Mouse (Mus musculus) cerebellum, adult 2 months (tissue): ENCODE measurements around the gene Ttc17.

Experiments
- CTCF ChIP-seq: fragments of 200-500 bp; IDR thresholded peaks from 2 replicates; pipeline ENCODE4 v1.5.1; 2011; ENCODE audit warnings: low read depth, mild to moderate bottlenecking, control low read depth, low read length, moderate library complexity, borderline replicate concordance; ENCODE audit not compliant: insufficient read depth
- POLR2A ChIP-seq: fragments of 200-500 bp; IDR thresholded peaks from 2 replicates; pipeline ENCODE4 v1.6.1; 2011; ENCODE audit warnings: low read length, control low read depth, borderline replicate concordance; ENCODE audit not compliant: insufficient read depth

- TF ChIP-seq CTCF (peak; percentile 40; the same call in 1 of the 2 replicates), POLR2A (no peak)
Measured at GRCm38 (mm10) chr2:94371093-94371492, 35.4 kb downstream of the Ttc17 start.
